Mouse (Mus musculus): ENCODE measurements around the gene Bag6. TPM values are rescaled to one million over a fixed set of nuclear protein-coding genes. Genes with fewer than 3 reads are reported as not detected.
"Not testable (repeated sequence)": the region's sequence is repeated elsewhere in the genome, so short reads cannot be mapped to it uniquely, and the experiment has no call there.

The Bag6 gene
- total RNA-seq, 2 experiments from 2014 or later: 23.8 to 48.1 TPM

- no peak for ATAC-seq (replicated peaks; ENCODE audit: low FRiP score, poor library complexity, severe bottlenecking)
Measured at GRCm38 (mm10) chr17:35106522-35106921, 28.5 kb upstream of the Bag6 start.

- ATAC-seq (replicated peaks; ENCODE audit: low FRiP score, poor library complexity, severe bottlenecking): no peak
Measured at GRCm38 (mm10) chr17:35108097-35108496, 26.9 kb upstream of the Bag6 start, which contains the start of gene Ly6g5c. Gene Ly6g5c (plus strand): TSS chr17:35108279.

- ATAC-seq (replicated peaks; ENCODE audit: low FRiP score, poor library complexity, severe bottlenecking): no peak
Measured at GRCm38 (mm10) chr17:35111774-35112173, 23.2 kb upstream of the Bag6 start.

- peak; percentile 58 for ATAC-seq (replicated peaks; ENCODE audit: low FRiP score, poor library complexity, severe bottlenecking)
Measured at GRCm38 (mm10) chr17:35115046-35116019, 19.6 kb upstream of the Bag6 start, which contains the start of gene Ly6g5b. Gene Ly6g5b (minus strand): TSS chr17:35115428.

GRCm38 (mm10) chr17:35120745-35121142, 14.2 kb upstream of the Bag6 start:
- peak; percentile 22 for ATAC-seq (replicated peaks; ENCODE audit: low FRiP score, poor library complexity, severe bottlenecking)

- peak; percentile 93 for ATAC-seq (replicated peaks; ENCODE audit: low FRiP score, poor library complexity, severe bottlenecking)
Measured at GRCm38 (mm10) chr17:35121143-35121799, 13.7 kb upstream of the Bag6 start, which contains the start of gene Gpank1. Gene Gpank1 (plus strand): TSS chr17:35121455.

- no peak for ATAC-seq (replicated peaks; ENCODE audit: low FRiP score, poor library complexity, severe bottlenecking)
Measured at GRCm38 (mm10) chr17:35121871-35122303, 13.1 kb upstream of the Bag6 start, which contains the start of gene Csnk2b. Gene Csnk2b (minus strand): TSS chr17:35122053.

- not testable (repeated sequence) for ATAC-seq (replicated peaks; ENCODE audit: low FRiP score, poor library complexity, severe bottlenecking)
Measured at GRCm38 (mm10) chr17:35123287-35123686, 11.7 kb upstream of the Bag6 start.

- not testable (repeated sequence) for ATAC-seq (replicated peaks; ENCODE audit: low FRiP score, poor library complexity, severe bottlenecking)
Measured at GRCm38 (mm10) chr17:35124261-35124896, 10.6 kb upstream of the Bag6 start.

GRCm38 (mm10) chr17:35125081-35125480, 9.9 kb upstream of the Bag6 start:
- ATAC-seq (replicated peaks; ENCODE audit: low FRiP score, poor library complexity, severe bottlenecking): no peak

GRCm38 (mm10) chr17:35125578-35125977, 9.4 kb upstream of the Bag6 start:
- ATAC-seq (replicated peaks; ENCODE audit: low FRiP score, poor library complexity, severe bottlenecking): no peak

GRCm38 (mm10) chr17:35126206-35126611, 8.8 kb upstream of the Bag6 start, which contains the start of gene D17H6S53E:
Gene D17H6S53E (plus strand): TSS chr17:35126373.
- ATAC-seq (replicated peaks; ENCODE audit: low FRiP score, poor library complexity, severe bottlenecking): peak; percentile 73

- ATAC-seq (replicated peaks; ENCODE audit: low FRiP score, poor library complexity, severe bottlenecking): no peak
Measured at GRCm38 (mm10) chr17:35127017-35127416, 8.0 kb upstream of the Bag6 start.

- ATAC-seq (replicated peaks; ENCODE audit: low FRiP score, poor library complexity, severe bottlenecking): no peak
Measured at GRCm38 (mm10) chr17:35128996-35129395, 6.0 kb upstream of the Bag6 start.

- ATAC-seq (replicated peaks; ENCODE audit: low FRiP score, poor library complexity, severe bottlenecking): no peak
Measured at GRCm38 (mm10) chr17:35131038-35131437, 3.9 kb upstream of the Bag6 start.

- ATAC-seq (replicated peaks; ENCODE audit: low FRiP score, poor library complexity, severe bottlenecking): no peak
Measured at GRCm38 (mm10) chr17:35131500-35132173, 3.3 kb upstream of the Bag6 start, which contains the start of gene Apom. Gene Apom (minus strand): TSS chr17:35132050.

- ATAC-seq (replicated peaks; ENCODE audit: low FRiP score, poor library complexity, severe bottlenecking): no peak
Measured at GRCm38 (mm10) chr17:35132174-35132560, 2.8 kb upstream of the Bag6 start.

GRCm38 (mm10) chr17:35133517-35133916, 1.5 kb upstream of the Bag6 start:
- no peak for ATAC-seq (replicated peaks; ENCODE audit: low FRiP score, poor library complexity, severe bottlenecking)

- ATAC-seq (replicated peaks; ENCODE audit: low FRiP score, poor library complexity, severe bottlenecking): peak; percentile 60
Measured at GRCm38 (mm10) chr17:35135591-35136320, 778 bp downstream of the Bag6 start.

All from erythroblast, adult 5-6 weeks (primary cell).